Mouse (Mus musculus) heart, adult 2 months (tissue): ENCODE results near the gene Zdhhc9.

ENCODE experiments used
- CTCF ChIP-seq: fragments of 200-600 bp; IDR thresholded peaks from 2 replicates; pipeline ENCODE4 v1.8.1; 2022; ENCODE audit warnings: antibody characterized with exemption, mild to moderate bottlenecking, moderate library complexity
- POLR2A ChIP-seq: fragments of 200-500 bp; IDR thresholded peaks from 2 replicates; pipeline ENCODE4 v1.6.1; 2011; ENCODE audit warnings: mild to moderate bottlenecking, low read depth, low read length, control low read depth; ENCODE audit not compliant: insufficient read depth

GRCm38 (mm10) chrX:48155489-48155888 is 53.2 kb downstream of the Zdhhc9 start:
- no peak for TF ChIP-seq POLR2A
- no peak for TF ChIP-seq CTCF
